Mouse (Mus musculus) T-helper 17 cell (primary cell): Measurements from ENCODE around the gene Irf8.

ENCODE experiments used
- in situ Hi-C, 2 experiments: fragments of 300-600 bp; cut with MboI, MseI; formaldehyde crosslinking; loops; 1 replicate in 1 of 2; 2 replicates in 1 of 2; pipeline ENCODE4 v1.15.1; 2025; ENCODE audit warnings: high pct_unique_total_duplicates in 2 of 2

The Irf8 gene

GRCm38 (mm10) chr8:120735770-120736481 lies at the start of gene Irf8:
Gene Irf8 (plus strand): TSS chr8:120736358.
- in situ Hi-C loops: loop anchor here in 1 of 2 experiments (5.0 to 25.0 kb wide), 2 partner anchors 44 to 851 kb away; partner anchors contain the start of genes Fbxo31 and Map1lc3b

GRCm38 (mm10) chr8:120686576-120686975 lies 49.6 kb upstream of the Irf8 start:
- in situ Hi-C loops: loop anchor here in 1 of 2 experiments (10.0 kb wide), 1 partner anchor 418 kb away; the partner anchor contains the start of gene Mthfsd

GRCm38 (mm10) chr8:120687786-120688185 lies 48.4 kb upstream of the Irf8 start:
- in situ Hi-C loops: loop anchor here in 1 of 2 experiments (10.0 kb wide), 1 partner anchor 417 kb away; the partner anchor contains the start of gene Mthfsd

GRCm38 (mm10) chr8:120688511-120688910 lies 47.6 kb upstream of the Irf8 start:
- in situ Hi-C loops: loop anchor here in 1 of 2 experiments (10.0 kb wide), 1 partner anchor 416 kb away; the partner anchor contains the start of gene Mthfsd

GRCm38 (mm10) chr8:120692934-120693333 lies 43.2 kb upstream of the Irf8 start:
- in situ Hi-C loops: loop anchor here in 1 of 2 experiments (5.0 kb wide), 1 partner anchor 44 kb away; the partner anchor contains the start of gene Irf8

GRCm38 (mm10) chr8:120693861-120694493 lies 42.2 kb upstream of the Irf8 start:
- in situ Hi-C loops: loop anchor here in 1 of 2 experiments (5.0 kb wide), 1 partner anchor 43 kb away; the partner anchor contains the start of gene Irf8

GRCm38 (mm10) chr8:120696401-120697153 lies 39.6 kb upstream of the Irf8 start:
- in situ Hi-C loops: no loop called here

- in situ Hi-C loops: no loop called here
Measured at GRCm38 (mm10) chr8:120697154-120697978, 38.8 kb upstream of the Irf8 start.

- in situ Hi-C loops: no loop called here
Measured at GRCm38 (mm10) chr8:120697979-120698272, 38.2 kb upstream of the Irf8 start.

- in situ Hi-C loops: no loop called here
Measured at GRCm38 (mm10) chr8:120698426-120698825, 37.7 kb upstream of the Irf8 start.

- in situ Hi-C loops: no loop called here
Measured at GRCm38 (mm10) chr8:120699079-120699478, 37.1 kb upstream of the Irf8 start.

- in situ Hi-C loops: no loop called here
Measured at GRCm38 (mm10) chr8:120699565-120699964, 36.6 kb upstream of the Irf8 start.

GRCm38 (mm10) chr8:120700053-120700452 lies 36.1 kb upstream of the Irf8 start:
- in situ Hi-C loops: no loop called here

GRCm38 (mm10) chr8:120701758-120702465 lies 34.2 kb upstream of the Irf8 start:
- in situ Hi-C loops: no loop called here

- in situ Hi-C loops: no loop called here
Measured at GRCm38 (mm10) chr8:120704203-120704602, 32.0 kb upstream of the Irf8 start.

GRCm38 (mm10) chr8:120705163-120705562 lies 31.0 kb upstream of the Irf8 start:
- in situ Hi-C loops: no loop called here

GRCm38 (mm10) chr8:120706193-120706592 lies 30.0 kb upstream of the Irf8 start:
- in situ Hi-C loops: no loop called here

- in situ Hi-C loops: no loop called here
Measured at GRCm38 (mm10) chr8:120709176-120709575, 27.0 kb upstream of the Irf8 start.

- in situ Hi-C loops: loop anchor here in 1 of 2 experiments (10.0 kb wide), 1 partner anchor 1840 kb away; the partner anchor contains the start of gene Piezo1
Measured at GRCm38 (mm10) chr8:120715200-120715599, 21.0 kb upstream of the Irf8 start.

- in situ Hi-C loops: loop anchor here in 1 of 2 experiments (10.0 kb wide), 1 partner anchor 1839 kb away; the partner anchor contains the start of gene Piezo1
Measured at GRCm38 (mm10) chr8:120715996-120716680, 20.0 kb upstream of the Irf8 start.
